Mouse (Mus musculus): Measurements from ENCODE around the gene Mettl23. TPM values are rescaled to one million over a fixed set of nuclear protein-coding genes. Genes with fewer than 3 reads are reported as not detected.

Mettl23 gene
- polyA plus RNA-seq, 1 experiment from 2014 or later = 79.2 TPM

- peak overlapping the region; percentile 49; the same call in 1 of the 2 replicates for H3K9ac ChIP-seq (ENCODE audit: low read length)
These were observed 29.5 kb upstream of the Mettl23 start for GRCm38 (mm10) chr11:116813610-116814009.

GRCm38 (mm10) chr11:116814076-116814883 is 28.8 kb upstream of the Mettl23 start:
- ATAC-seq (ENCODE audit: insufficient number of reproducible peaks, insufficient read depth, low FRiP score, low read depth) = 0 out of 2 replicates have a peak, but pooled peaks have one; percentile 10
- WGBS = 31% methylated on average over 20 of the region's 20 CpGs
- no peaks in the 10 kb centered on the region; the same call in 1 of the 2 replicates for H3K27me3 ChIP-seq (ENCODE audit: control insufficient read depth, insufficient read depth, low read length)
- peaks cover 39 to 57% of the 10 kb centered on the region in 2 experiments for H3K4me1 ChIP-seq (ENCODE audit: control insufficient read depth in 2 of 2, insufficient read depth in 2 of 2, low read length in 2 of 2)
- peak overlapping the region; percentile 27; the same call in 1 of the 2 replicates for H3K4me2 ChIP-seq (ENCODE audit: low read length)
- no peaks in the 10 kb centered on the region for H3K9me3 ChIP-seq (ENCODE audit: control insufficient read depth, low read length)
- peaks cover 4% of the 10 kb centered on the region for H3K36me3 ChIP-seq (ENCODE audit: control insufficient read depth, insufficient read depth, low read length)
- H3K4me3 ChIP-seq (ENCODE audit: control insufficient read depth in 1 of 2, insufficient read depth in 1 of 2, low read depth in 1 of 2, low read length in 2 of 2) = no peak overlapping the region
- H3K27ac ChIP-seq (replicated peaks in 1 of 2; ENCODE audit: control insufficient read depth in 1 of 2, insufficient read depth in 1 of 2, low read depth in 2 of 2, low read length in 2 of 2) = peak overlapping the region; percentile 68 to 79
- H3K9ac ChIP-seq (ENCODE audit: low read length) = peak overlapping the region; percentile 49

More at GRCm38 (mm10) chr11:116813610-116814009, 29.5 kb upstream of the Mettl23 start:
- Histone ChIP-seq H3K4me2 (ENCODE audit: low read length) (no peak overlapping the region), H3K27ac (replicated peaks in 1 of 2; ENCODE audit: control insufficient read depth in 1 of 2, insufficient read depth in 1 of 2, low read depth in 2 of 2, low read length in 2 of 2) (peak overlapping the region; percentile 68 to 79), H3K4me1 (ENCODE audit: control insufficient read depth in 2 of 2, insufficient read depth in 2 of 2, low read length in 2 of 2) (peaks cover 39 to 51% of the 10 kb centered on the region in 2 experiments), H3K27me3 (ENCODE audit: control insufficient read depth, insufficient read depth, low read length) (no peaks in the 10 kb centered on the region; the same call in 1 of the 2 replicates), H3K36me3 (ENCODE audit: control insufficient read depth, insufficient read depth, low read length) (peaks cover 9% of the 10 kb centered on the region), H3K4me3 (ENCODE audit: control insufficient read depth in 1 of 2, insufficient read depth in 1 of 2, low read depth in 1 of 2, low read length in 2 of 2) (no peak overlapping the region), H3K9me3 (ENCODE audit: control insufficient read depth, low read length) (no peaks in the 10 kb centered on the region)
- ATAC-seq (ENCODE audit: insufficient number of reproducible peaks, insufficient read depth, low FRiP score, low read depth) = no peak
- WGBS = 84% methylated on average over 13 of the region's 13 CpGs

GRCm38 (mm10) chr11:116814884-116815415 is 28.1 kb upstream of the Mettl23 start:
- WGBS = 27% methylated on average over 7 of the region's 7 CpGs
- no peaks in the 10 kb centered on the region for H3K9me3 ChIP-seq (ENCODE audit: control insufficient read depth, low read length)
- no peaks in the 10 kb centered on the region for H3K27me3 ChIP-seq (ENCODE audit: control insufficient read depth, insufficient read depth, low read length)
- peak overlapping the region; percentile 27; the same call in 1 of the 2 replicates for H3K4me2 ChIP-seq (ENCODE audit: low read length)
- no peak overlapping the region for H3K4me3 ChIP-seq (ENCODE audit: control insufficient read depth in 1 of 2, insufficient read depth in 1 of 2, low read depth in 1 of 2, low read length in 2 of 2)
- peaks cover 41 to 63% of the 10 kb centered on the region in 2 experiments for H3K4me1 ChIP-seq (ENCODE audit: control insufficient read depth in 2 of 2, insufficient read depth in 2 of 2, low read length in 2 of 2)
- peaks cover 4% of the 10 kb centered on the region for H3K36me3 ChIP-seq (ENCODE audit: control insufficient read depth, insufficient read depth, low read length)
- H3K27ac ChIP-seq (replicated peaks in 1 of 2; ENCODE audit: control insufficient read depth in 1 of 2, insufficient read depth in 1 of 2, low read depth in 2 of 2, low read length in 2 of 2) = peak overlapping the region; percentile 68 to 79
- peak overlapping the region; percentile 47 for H3K9ac ChIP-seq (ENCODE audit: low read length)
- no peak for ATAC-seq (ENCODE audit: insufficient number of reproducible peaks, insufficient read depth, low FRiP score, low read depth)

- no peaks in the 10 kb centered on the region for H3K36me3 ChIP-seq (ENCODE audit: control insufficient read depth, insufficient read depth, low read length)
- H3K27me3 ChIP-seq (ENCODE audit: control insufficient read depth, insufficient read depth, low read length) = no peaks in the 10 kb centered on the region
- no peak overlapping the region for H3K27ac ChIP-seq (replicated peaks in 1 of 2; ENCODE audit: control insufficient read depth in 1 of 2, insufficient read depth in 1 of 2, low read depth in 2 of 2, low read length in 2 of 2)
- peaks cover 52 to 70% of the 10 kb centered on the region in 2 experiments for H3K4me1 ChIP-seq (ENCODE audit: control insufficient read depth in 2 of 2, insufficient read depth in 2 of 2, low read length in 2 of 2)
- no peak overlapping the region for H3K4me3 ChIP-seq (ENCODE audit: control insufficient read depth in 1 of 2, insufficient read depth in 1 of 2, low read depth in 1 of 2, low read length in 2 of 2)
- H3K4me2 ChIP-seq (ENCODE audit: low read length) = no peak overlapping the region
- WGBS = 53% methylated on average over 5 of the region's 5 CpGs
- no peaks in the 10 kb centered on the region for H3K9me3 ChIP-seq (ENCODE audit: control insufficient read depth, low read length)
- no peak overlapping the region for H3K9ac ChIP-seq (ENCODE audit: low read length)
- no peak for ATAC-seq (ENCODE audit: insufficient number of reproducible peaks, insufficient read depth, low FRiP score, low read depth)
These were observed 26.3 kb upstream of the Mettl23 start for GRCm38 (mm10) chr11:116816769-116817168.

GRCm38 (mm10) chr11:116817567-116817966 is 25.5 kb upstream of the Mettl23 start:
- Histone ChIP-seq H3K27ac (replicated peaks in 1 of 2; ENCODE audit: control insufficient read depth in 1 of 2, insufficient read depth in 1 of 2, low read depth in 2 of 2, low read length in 2 of 2) (no peak overlapping the region), H3K4me1 (ENCODE audit: control insufficient read depth in 2 of 2, insufficient read depth in 2 of 2, low read length in 2 of 2) (peaks cover 59 to 71% of the 10 kb centered on the region in 2 experiments)
- ATAC-seq (ENCODE audit: insufficient number of reproducible peaks, insufficient read depth, low FRiP score, low read depth) = no peak

GRCm38 (mm10) chr11:116818722-116819121 is 24.4 kb upstream of the Mettl23 start:
- Histone ChIP-seq H3K36me3 (ENCODE audit: control insufficient read depth, insufficient read depth, low read length) (peaks cover 3% of the 10 kb centered on the region; the same call in 1 of the 2 replicates), H3K27ac (replicated peaks in 1 of 2; ENCODE audit: control insufficient read depth in 1 of 2, insufficient read depth in 1 of 2, low read depth in 2 of 2, low read length in 2 of 2) (0 out of 4 replicates have a peak overlapping the region, but pooled peaks of 1 of the 2 experiments have one; percentile 26), H3K27me3 (ENCODE audit: control insufficient read depth, insufficient read depth, low read length) (no peaks in the 10 kb centered on the region), H3K9me3 (ENCODE audit: control insufficient read depth, low read length) (no peaks in the 10 kb centered on the region), H3K9ac (ENCODE audit: low read length) (0 out of 2 replicates have a peak overlapping the region, but pooled peaks have one; percentile 28), H3K4me3 (ENCODE audit: control insufficient read depth in 1 of 2, insufficient read depth in 1 of 2, low read depth in 1 of 2, low read length in 2 of 2) (no peak overlapping the region), H3K4me2 (ENCODE audit: low read length) (no peak overlapping the region), H3K4me1 (ENCODE audit: control insufficient read depth in 2 of 2, insufficient read depth in 2 of 2, low read length in 2 of 2) (peaks cover 49 to 63% of the 10 kb centered on the region in 2 experiments)
- 55% methylated on average over 8 of the region's 8 CpGs for WGBS
- ATAC-seq (ENCODE audit: insufficient number of reproducible peaks, insufficient read depth, low FRiP score, low read depth) = no peak

More at GRCm38 (mm10) chr11:116817567-116817966, 25.5 kb upstream of the Mettl23 start:
- Histone ChIP-seq H3K4me2 (ENCODE audit: low read length) (no peak overlapping the region), H3K9ac (ENCODE audit: low read length) (no peak overlapping the region), H3K36me3 (ENCODE audit: control insufficient read depth, insufficient read depth, low read length) (no peaks in the 10 kb centered on the region), H3K4me3 (ENCODE audit: control insufficient read depth in 1 of 2, insufficient read depth in 1 of 2, low read depth in 1 of 2, low read length in 2 of 2) (no peak overlapping the region), H3K9me3 (ENCODE audit: control insufficient read depth, low read length) (no peaks in the 10 kb centered on the region), H3K27me3 (ENCODE audit: control insufficient read depth, insufficient read depth, low read length) (no peaks in the 10 kb centered on the region)
- 94% methylated on average over 5 of the region's 5 CpGs for WGBS

- no peak overlapping the region for H3K4me3 ChIP-seq (ENCODE audit: control insufficient read depth in 1 of 2, insufficient read depth in 1 of 2, low read depth in 1 of 2, low read length in 2 of 2)
- no peak overlapping the region for H3K4me2 ChIP-seq (ENCODE audit: low read length)
- no peaks in the 10 kb centered on the region for H3K9me3 ChIP-seq (ENCODE audit: control insufficient read depth, low read length)
- ATAC-seq (ENCODE audit: insufficient number of reproducible peaks, insufficient read depth, low FRiP score, low read depth) = no peak
- no peaks in the 10 kb centered on the region for H3K27me3 ChIP-seq (ENCODE audit: control insufficient read depth, insufficient read depth, low read length)
- H3K27ac ChIP-seq (replicated peaks in 1 of 2; ENCODE audit: control insufficient read depth in 1 of 2, insufficient read depth in 1 of 2, low read depth in 2 of 2, low read length in 2 of 2) = peak overlapping the region; percentile 89 to 91
- peaks cover 37 to 50% of the 10 kb centered on the region in 2 experiments for H3K4me1 ChIP-seq (ENCODE audit: control insufficient read depth in 2 of 2, insufficient read depth in 2 of 2, low read length in 2 of 2)
- H3K36me3 ChIP-seq (ENCODE audit: control insufficient read depth, insufficient read depth, low read length) = peaks cover 3% of the 10 kb centered on the region; the same call in 1 of the 2 replicates
- WGBS = 77% methylated on average over 5 of the region's 5 CpGs
- no peak overlapping the region for H3K9ac ChIP-seq (ENCODE audit: low read length)
These were observed 23.0 kb upstream of the Mettl23 start for GRCm38 (mm10) chr11:116819932-116820593.

Measured in heart, embryonic 14.5 days (tissue).